ENCODE assay signal across 12 mouse cellular contexts in genomic region chr2:65382485-65382884, GRCm38 (mm10). TPM values are rescaled to one million over a fixed set of nuclear protein-coding genes. Genes with fewer than 3 reads are reported as not detected.
DNase-seq lines count a peak whose midpoint lies in the region; ATAC-seq lines count a peak whose summit lies in the region.
"Had no signal": no experiment of that assay in that cellular context is flagged by ENCODE, and none has a peak within 500 bp of the region (broad histone marks: within the 10 kb centered on the region; RNA-seq: fewer than 3 reads in every experiment).

No protein-coding gene starts in this region.

- H3K4me3 ChIP-seq in kidney, embryonic 16.5 days (ENCODE audit: low read length): no peak overlapping the region
- no peak overlapping the region for H3K4me3 ChIP-seq in embryonic facial prominence, embryonic 12.5 days
- H3K4me3 ChIP-seq: midbrain, embryonic 15.5 days had no signal

- no peaks in the 10 kb centered on the region for H3K9me3 ChIP-seq in kidney, embryonic 16.5 days (ENCODE audit: low read length)
- no peaks in the 10 kb centered on the region for H3K9me3 ChIP-seq in embryonic facial prominence, embryonic 12.5 days
- H3K9me3 ChIP-seq: midbrain, embryonic 15.5 days had no signal

- H3K4me1 ChIP-seq in kidney, embryonic 16.5 days (ENCODE audit: insufficient read depth, low read length): 0 out of 2 replicates have a peak, but pooled peaks cover 3% of the 10 kb centered on the region
- H3K4me1 ChIP-seq in embryonic facial prominence, embryonic 12.5 days: peaks cover 3% of the 10 kb centered on the region; the same call in 1 of the 2 replicates
- H3K4me1 ChIP-seq: midbrain, embryonic 15.5 days had no signal

- H3K4me2 ChIP-seq in kidney, embryonic 16.5 days (replicated peaks; ENCODE audit: low read depth, low read length): no peak overlapping the region
- no peak overlapping the region for H3K4me2 ChIP-seq in embryonic facial prominence, embryonic 12.5 days (replicated peaks)
- H3K4me2 ChIP-seq: midbrain, embryonic 15.5 days had no signal

- ATAC-seq in kidney, embryonic 16.5 days (ENCODE audit: low FRiP score, low TSS enrichment): peak; percentile 84
- 0 out of 2 replicates have a peak, but pooled peaks have one; percentile 35 for ATAC-seq in embryonic facial prominence, embryonic 12.5 days (ENCODE audit: insufficient number of reproducible peaks, insufficient read depth, low FRiP score, low TSS enrichment)
- ATAC-seq in megakaryocyte, adult 5-6 weeks (ENCODE audit: poor library complexity, severe bottlenecking): peak; percentile 82
- ATAC-seq in megakaryocyte-erythroid progenitor cell, adult 5-6 weeks (replicated peaks; ENCODE audit: low FRiP score, low TSS enrichment, poor library complexity, severe bottlenecking): no peak
- ATAC-seq: hindbrain, embryonic 16.5 days; midbrain, embryonic 15.5 days had no signal

- DNase-seq in embryo, embryonic 10 days (ENCODE audit: low spot score): peak; percentile 46
- no peak for DNase-seq in embryo, embryonic 9.5 days (ENCODE audit: extremely low spot score)
- no peak for DNase-seq in kidney, postnatal 36 days
- DNase-seq in urinary bladder, adult 18-20 months (ENCODE audit: low spot score in 2 of 2): no peak
- DNase-seq: adrenal gland, adult 2 months; cerebellum, adult 11 months had no signal

- no peak overlapping the region for H3K27ac ChIP-seq in kidney, embryonic 16.5 days (ENCODE audit: low read length)
- H3K27ac ChIP-seq in embryonic facial prominence, embryonic 12.5 days: no peak overlapping the region
- H3K27ac ChIP-seq: midbrain, embryonic 15.5 days had no signal

- H3K36me3 ChIP-seq in kidney, embryonic 16.5 days (ENCODE audit: insufficient read depth, low read length): no peaks in the 10 kb centered on the region
- H3K36me3 ChIP-seq in embryonic facial prominence, embryonic 12.5 days: no peaks in the 10 kb centered on the region
- H3K36me3 ChIP-seq: midbrain, embryonic 15.5 days had no signal

- H3K27me3 ChIP-seq in kidney, embryonic 16.5 days (ENCODE audit: insufficient read depth, low read length): no peaks in the 10 kb centered on the region
- H3K27me3 ChIP-seq in embryonic facial prominence, embryonic 12.5 days: no peaks in the 10 kb centered on the region
- H3K27me3 ChIP-seq: midbrain, embryonic 15.5 days had no signal

- H3K9ac ChIP-seq in kidney, embryonic 16.5 days (replicated peaks; ENCODE audit: low read length): no peak overlapping the region
- no peak overlapping the region for H3K9ac ChIP-seq in embryonic facial prominence, embryonic 12.5 days
- H3K9ac ChIP-seq: midbrain, embryonic 15.5 days had no signal

- 5% methylated on average over 4 of the region's 4 CpGs for WGBS in kidney, embryonic 16.5 days
- 7% methylated on average over 4 of the region's 4 CpGs for WGBS in embryonic facial prominence, embryonic 12.5 days

RNA-seq across cellular contexts. Expression of gene Slc38a11, which starts 18.7 kb away (rescaled TPM):
- polyA plus RNA-seq in kidney, embryonic 16.5 days (2015; fragmentation: Nextera tagmentation; extraction: Ambion mirVana): 0.62 and 0.75 TPM in 2 replicates
- polyA plus RNA-seq in embryonic facial prominence, embryonic 12.5 days (2016; fragmentation: Nextera tagmentation; extraction: Ambion mirVana): 0.41 and 0.96 TPM in 2 replicates
- total RNA-seq in megakaryocyte, adult 5-6 weeks (2015): not detected in 2 replicates
- total RNA-seq in megakaryocyte, adult 5-6 weeks (2017): not detected in 2 replicates
- total RNA-seq in megakaryocyte-erythroid progenitor cell, adult 5-6 weeks (2014; fragmentation: Nextera tagmentation): not detected in 2 replicates
- total RNA-seq in megakaryocyte-erythroid progenitor cell, adult 5-6 weeks (2017): not detected in 2 replicates
